Mouse (Mus musculus): ENCODE results near the gene 4930519P11Rik. TPM values are rescaled to one million over a fixed set of nuclear protein-coding genes. Genes with fewer than 3 reads are reported as not detected.

The 4930519P11Rik gene
- polyA plus RNA-seq, 1 experiment from 2014 or later = not detected

GRCm38 (mm10) chr2:154600586-154600985 lies 12.7 kb downstream of the 4930519P11Rik start:
- no peaks in the 10 kb centered on the region for H3K36me3 ChIP-seq
- no peaks in the 10 kb centered on the region for H3K9me3 ChIP-seq (replicated peaks)
- ATAC-seq (replicated peaks; ENCODE audit: insufficient number of reproducible peaks, insufficient read depth, low FRiP score, low read depth) = no peak
- H3K9ac ChIP-seq = no peak overlapping the region
- no peak overlapping the region for H3K4me2 ChIP-seq
- H3K27ac ChIP-seq = no peak overlapping the region
- 71% methylated on average over 6 of the region's 6 CpGs for WGBS
- peaks cover 12% of the 10 kb centered on the region for H3K4me1 ChIP-seq (replicated peaks)
- no peak overlapping the region for H3K4me3 ChIP-seq
- H3K27me3 ChIP-seq = peaks cover under 1% of the 10 kb centered on the region; the same call in 1 of the 2 replicates

GRCm38 (mm10) chr2:154597399-154597798 lies 15.8 kb downstream of the 4930519P11Rik start:
- no peak for ATAC-seq (replicated peaks; ENCODE audit: insufficient number of reproducible peaks, insufficient read depth, low FRiP score, low read depth)
- WGBS = 93% methylated on average over 3 of the region's 3 CpGs
- H3K27me3 ChIP-seq = no peaks in the 10 kb centered on the region

GRCm38 (mm10) chr2:154595775-154596174 lies 17.5 kb downstream of the 4930519P11Rik start:
- 70% methylated on average over 5 of the region's 5 CpGs for WGBS
- H3K9ac ChIP-seq = no peak overlapping the region
- H3K4me3 ChIP-seq = no peak overlapping the region
- peaks cover 8% of the 10 kb centered on the region; the same call in 1 of the 2 replicates for H3K36me3 ChIP-seq
- no peak for ATAC-seq (replicated peaks; ENCODE audit: insufficient number of reproducible peaks, insufficient read depth, low FRiP score, low read depth)
- H3K4me2 ChIP-seq = no peak overlapping the region
- H3K27me3 ChIP-seq = no peaks in the 10 kb centered on the region
- no peaks in the 10 kb centered on the region for H3K9me3 ChIP-seq (replicated peaks)
- no peaks in the 10 kb centered on the region for H3K4me1 ChIP-seq (replicated peaks)
- H3K27ac ChIP-seq = no peak overlapping the region

More at GRCm38 (mm10) chr2:154597399-154597798, 15.8 kb downstream of the 4930519P11Rik start:
- no peak overlapping the region for H3K4me3 ChIP-seq
- H3K27ac ChIP-seq = no peak overlapping the region
- H3K9me3 ChIP-seq (replicated peaks) = no peaks in the 10 kb centered on the region
- no peak overlapping the region for H3K9ac ChIP-seq
- no peaks in the 10 kb centered on the region for H3K4me1 ChIP-seq (replicated peaks)
- no peak overlapping the region for H3K4me2 ChIP-seq
- H3K36me3 ChIP-seq = peaks cover 8% of the 10 kb centered on the region; the same call in 1 of the 2 replicates

GRCm38 (mm10) chr2:154593025-154593424 lies 20.2 kb downstream of the 4930519P11Rik start:
- Histone ChIP-seq H3K4me1 (replicated peaks) (peaks cover 4% of the 10 kb centered on the region; the same call in 1 of the 2 replicates), H3K4me3 (no peak overlapping the region), H3K9ac (no peak overlapping the region), H3K9me3 (replicated peaks) (no peaks in the 10 kb centered on the region), H3K27ac (no peak overlapping the region), H3K4me2 (no peak overlapping the region), H3K36me3 (peaks cover 8% of the 10 kb centered on the region; the same call in 1 of the 2 replicates), H3K27me3 (no peaks in the 10 kb centered on the region)
- no peak; the same call in 1 of the 2 replicates for ATAC-seq (replicated peaks; ENCODE audit: insufficient number of reproducible peaks, insufficient read depth, low FRiP score, low read depth)
- WGBS = 74% methylated on average over 3 of the region's 3 CpGs

GRCm38 (mm10) chr2:154591239-154591638 lies 22.0 kb downstream of the 4930519P11Rik start:
- no peak overlapping the region for H3K4me3 ChIP-seq
- 79% methylated on average over 3 of the region's 3 CpGs for WGBS
- H3K27me3 ChIP-seq = no peaks in the 10 kb centered on the region
- no peaks in the 10 kb centered on the region for H3K9me3 ChIP-seq (replicated peaks)
- no peak overlapping the region for H3K9ac ChIP-seq
- peaks cover 4% of the 10 kb centered on the region; the same call in 1 of the 2 replicates for H3K4me1 ChIP-seq (replicated peaks)
- peaks cover 8% of the 10 kb centered on the region; the same call in 1 of the 2 replicates for H3K36me3 ChIP-seq
- no peak overlapping the region for H3K4me2 ChIP-seq
- no peak for ATAC-seq (replicated peaks; ENCODE audit: insufficient number of reproducible peaks, insufficient read depth, low FRiP score, low read depth)
- H3K27ac ChIP-seq = no peak overlapping the region

- H3K4me2 ChIP-seq = no peak overlapping the region
- H3K4me3 ChIP-seq = no peak overlapping the region
- H3K36me3 ChIP-seq = peaks cover 2% of the 10 kb centered on the region; the same call in 1 of the 2 replicates
- no peak overlapping the region for H3K9ac ChIP-seq
- 76% methylated on average over 4 of the region's 4 CpGs for WGBS
- H3K9me3 ChIP-seq (replicated peaks) = no peaks in the 10 kb centered on the region
- no peak overlapping the region for H3K27ac ChIP-seq
- no peak for ATAC-seq (replicated peaks; ENCODE audit: insufficient number of reproducible peaks, insufficient read depth, low FRiP score, low read depth)
- peaks cover 17% of the 10 kb centered on the region for H3K4me1 ChIP-seq (replicated peaks)
- no peaks in the 10 kb centered on the region for H3K27me3 ChIP-seq
These were observed 24.2 kb downstream of the 4930519P11Rik start for GRCm38 (mm10) chr2:154589051-154589450.

- peaks cover 20% of the 10 kb centered on the region for H3K4me1 ChIP-seq (replicated peaks)
- WGBS = 77% methylated on average over 5 of the region's 5 CpGs
These were observed 26.8 kb downstream of the 4930519P11Rik start for GRCm38 (mm10) chr2:154586405-154586804.

GRCm38 (mm10) chr2:154584931-154585601 lies 28.2 kb downstream of the 4930519P11Rik start:
- no peak overlapping the region for H3K9ac ChIP-seq
- no peaks in the 10 kb centered on the region for H3K36me3 ChIP-seq
- no peaks in the 10 kb centered on the region for H3K27me3 ChIP-seq
- no peak overlapping the region for H3K4me3 ChIP-seq
- no peak overlapping the region for H3K4me2 ChIP-seq
- H3K27ac ChIP-seq = no peak overlapping the region
- H3K4me1 ChIP-seq (replicated peaks) = peaks cover 25% of the 10 kb centered on the region
- WGBS = 54% methylated on average over 17 of the region's 17 CpGs
- no peaks in the 10 kb centered on the region for H3K9me3 ChIP-seq (replicated peaks)
- no peak for ATAC-seq (replicated peaks; ENCODE audit: insufficient number of reproducible peaks, insufficient read depth, low FRiP score, low read depth)

More at GRCm38 (mm10) chr2:154586405-154586804, 26.8 kb downstream of the 4930519P11Rik start:
- H3K36me3 ChIP-seq = no peaks in the 10 kb centered on the region
- no peaks in the 10 kb centered on the region for H3K9me3 ChIP-seq (replicated peaks)
- H3K9ac ChIP-seq = no peak overlapping the region
- H3K27ac ChIP-seq = no peak overlapping the region
- no peaks in the 10 kb centered on the region for H3K27me3 ChIP-seq
- H3K4me2 ChIP-seq = no peak overlapping the region
- H3K4me3 ChIP-seq = no peak overlapping the region
- ATAC-seq (replicated peaks; ENCODE audit: insufficient number of reproducible peaks, insufficient read depth, low FRiP score, low read depth) = no peak

GRCm38 (mm10) chr2:154583906-154584872 lies 29.0 kb downstream of the 4930519P11Rik start:
- Histone ChIP-seq H3K9ac (no peak overlapping the region), H3K27me3 (no peaks in the 10 kb centered on the region), H3K36me3 (no peaks in the 10 kb centered on the region), H3K27ac (0 out of 2 replicates have a peak overlapping the region, but pooled peaks have one; percentile 1), H3K9me3 (replicated peaks) (no peaks in the 10 kb centered on the region), H3K4me1 (replicated peaks) (peaks cover 25% of the 10 kb centered on the region), H3K4me3 (no peak overlapping the region), H3K4me2 (0 out of 2 replicates have a peak overlapping the region, but pooled peaks have one; percentile 10)
- 46% methylated on average over 15 of the region's 15 CpGs for WGBS
- peak; percentile 53; the same call in 1 of the 2 replicates for ATAC-seq (replicated peaks; ENCODE audit: insufficient number of reproducible peaks, insufficient read depth, low FRiP score, low read depth)

- ATAC-seq (replicated peaks; ENCODE audit: insufficient number of reproducible peaks, insufficient read depth, low FRiP score, low read depth) = no peak
These were observed 31.8 kb downstream of the 4930519P11Rik start for GRCm38 (mm10) chr2:154581421-154581820.

GRCm38 (mm10) chr2:154580586-154580985 lies 32.7 kb downstream of the 4930519P11Rik start:
- H3K4me1 ChIP-seq (replicated peaks) = peaks cover 21% of the 10 kb centered on the region
- no peak overlapping the region; the same call in 1 of the 2 replicates for H3K27ac ChIP-seq
- WGBS = 61% methylated on average over 8 of the region's 8 CpGs
- no peak overlapping the region for H3K9ac ChIP-seq
- no peak overlapping the region for H3K4me2 ChIP-seq
- no peaks in the 10 kb centered on the region for H3K36me3 ChIP-seq
- no peaks in the 10 kb centered on the region for H3K9me3 ChIP-seq (replicated peaks)
- H3K4me3 ChIP-seq = no peak overlapping the region
- ATAC-seq (replicated peaks; ENCODE audit: insufficient number of reproducible peaks, insufficient read depth, low FRiP score, low read depth) = no peak
- H3K27me3 ChIP-seq = no peaks in the 10 kb centered on the region

More at GRCm38 (mm10) chr2:154581421-154581820, 31.8 kb downstream of the 4930519P11Rik start:
- no peak overlapping the region for H3K27ac ChIP-seq
- no peaks in the 10 kb centered on the region for H3K9me3 ChIP-seq (replicated peaks)
- H3K27me3 ChIP-seq = no peaks in the 10 kb centered on the region
- peaks cover 21% of the 10 kb centered on the region for H3K4me1 ChIP-seq (replicated peaks)
- H3K36me3 ChIP-seq = no peaks in the 10 kb centered on the region
- no peak overlapping the region for H3K9ac ChIP-seq
- 97% methylated on average over 1 of the region's 1 CpGs for WGBS
- no peak overlapping the region for H3K4me2 ChIP-seq
- H3K4me3 ChIP-seq = no peak overlapping the region
